Mouse (Mus musculus): ENCODE measurements around the gene Lcmt1. TPM values are rescaled to one million over a fixed set of nuclear protein-coding genes. Genes with fewer than 3 reads are reported as not detected.

Lcmt1 gene
- total and polyA plus RNA-seq, 3 experiments, result 26.4 to 34.8 (median 27.6) TPM

DNA sequence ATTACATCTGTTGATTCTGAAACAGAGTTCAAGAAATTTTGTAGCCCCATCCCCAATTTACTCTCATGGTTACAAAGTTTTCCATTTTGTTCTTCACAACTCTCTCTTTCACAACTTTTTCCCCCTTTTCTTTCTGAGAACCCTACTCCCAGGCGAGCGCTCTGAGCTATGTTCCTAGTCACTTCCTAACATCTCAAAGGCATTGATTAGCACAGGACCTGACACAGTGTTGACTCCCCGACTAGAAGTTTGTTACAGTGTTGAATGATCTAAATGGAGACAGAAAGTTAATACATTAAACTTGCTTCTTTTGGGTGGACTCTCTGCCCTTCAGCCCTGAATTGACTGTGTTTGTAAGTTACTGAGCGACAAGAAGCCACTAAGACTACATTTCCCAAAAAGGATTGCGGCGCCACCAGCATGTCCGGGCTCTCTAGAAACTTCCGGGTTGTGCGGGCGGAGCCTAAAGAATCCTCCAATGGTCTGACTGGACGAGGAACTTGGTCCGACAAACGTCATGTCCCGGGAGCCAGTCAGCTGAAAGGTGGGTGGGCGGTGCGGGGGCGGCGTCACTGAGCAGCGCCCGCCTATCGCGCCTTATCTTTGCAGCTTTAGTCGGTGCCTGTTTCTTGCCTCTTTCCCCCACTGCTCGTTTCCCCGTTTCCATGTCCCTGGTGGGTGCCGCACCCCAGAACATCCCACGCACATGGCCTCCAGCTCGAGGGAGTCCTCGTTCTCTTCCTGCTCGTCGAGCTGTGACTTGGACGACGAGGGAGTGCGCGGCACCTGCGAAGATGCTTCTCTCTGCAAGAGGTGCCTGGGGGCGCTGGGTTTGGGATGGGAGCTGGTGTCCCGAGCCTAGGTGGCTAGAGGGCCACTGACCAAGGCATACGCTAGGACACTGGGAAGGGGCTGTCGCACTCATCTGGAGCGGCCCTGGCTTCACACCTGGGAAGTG is 8.1 kb downstream of the Lcmt1 start:
- H3K79me2 ChIP-seq (replicated peaks; ENCODE audit: control insufficient read depth, extremely low read depth, insufficient read depth, poor library complexity, severe bottlenecking), result no peaks in the 10 kb centered on the region; the same call in 1 of the 2 replicates
- peak; percentile 98 for DNase-seq (ENCODE audit: extremely low read depth)
- H3K36me3 ChIP-seq (replicated peaks in 1 of 2; ENCODE audit: control insufficient read depth in 1 of 2, insufficient read depth in 1 of 2, low read length in 1 of 2), result peaks cover 0 to 10% of the 10 kb centered on the region in 2 experiments
- H3K4me3 ChIP-seq (replicated peaks in 1 of 3; ENCODE audit: low read depth in 2 of 3, low read length in 2 of 3, poor library complexity in 1 of 3), result peak overlapping the region; percentile 71 to 91 (median 80)
- peaks cover 2% of the 10 kb centered on the region for H3K27me3 ChIP-seq (replicated peaks)
- peak overlapping the region; percentile 52 for H3K9ac ChIP-seq (ENCODE audit: insufficient read depth, low read depth)
- H3K9me3 ChIP-seq (replicated peaks; ENCODE audit: low read length), result no peaks in the 10 kb centered on the region
- no peak overlapping the region for H3K27ac ChIP-seq (ENCODE audit: insufficient read depth, low read depth)
- H3K4me1 ChIP-seq (ENCODE audit: control insufficient read depth in 1 of 2, insufficient read depth in 2 of 2), result peaks cover 8 to 31% of the 10 kb centered on the region in 2 experiments; a peak in 3 of 4 replicates
- TF ChIP-seq NRF1 (IDR thresholded peaks at IDR 0.05; ENCODE audit: low read depth, low read length) (no peak; the same call in 1 of the 2 replicates), ELF1 (IDR thresholded peaks at IDR 0.05; ENCODE audit: low read depth, low read length) (peak; percentile 99), MAFK (IDR thresholded peaks at IDR 0.05; ENCODE audit: insufficient replicate concordance, low read length) (no peak), ZKSCAN1 (IDR thresholded peaks at IDR 0.05; ENCODE audit: borderline replicate concordance, low read depth, low read length) (no peak), MXI1 (IDR thresholded peaks at IDR 0.05; ENCODE audit: low read depth, low read length) (no peak), E2F4 (IDR thresholded peaks at IDR 0.05; ENCODE audit: insufficient replicate concordance, low read depth, low read length) (no peak), RAD21 (IDR thresholded peaks at IDR 0.05; ENCODE audit: low read depth, low read length) (no peak), EP300 (IDR thresholded peaks at IDR 0.05; ENCODE audit: low read length) (no peak), ZMIZ1 (IDR thresholded peaks at IDR 0.05; ENCODE audit: low read depth, low read length) (no peak; the same call in 1 of the 2 replicates), ZC3H11A (IDR thresholded peaks at IDR 0.05; ENCODE audit: low read depth, low read length) (no peak), JUN (IDR thresholded peaks at IDR 0.05; ENCODE audit: insufficient read depth, low read depth, low read length) (no peak), POLR2A (IDR thresholded peaks at IDR 0.05; ENCODE audit: low read depth, low read length) (peak; percentile 73), NELFE (IDR thresholded peaks at IDR 0.05; ENCODE audit: low read depth, low read length) (peak; percentile 85), KAT2A (IDR thresholded peaks at IDR 0.05; ENCODE audit: insufficient replicate concordance, low read length) (peak; percentile 94; the same call in 1 of the 2 replicates), GABPA (IDR thresholded peaks at IDR 0.05; ENCODE audit: insufficient replicate concordance, low read depth, low read length) (peak; percentile 42; the same call in 1 of the 2 replicates), POLR2AphosphoS2 (IDR thresholded peaks at IDR 0.05; ENCODE audit: low read depth, low read length) (no peak), ZNF384 (IDR thresholded peaks at IDR 0.05; ENCODE audit: low read depth, low read length) (no peak), SIN3A (IDR thresholded peaks at IDR 0.05; ENCODE audit: low read length) (peak; percentile 56; the same call in 1 of the 2 replicates), USF2 (conservative IDR thresholded peaks at IDR 0.05; ENCODE audit: low read depth, low read length) (no peak), IRF4 (IDR thresholded peaks at IDR 0.05; ENCODE audit: low read depth, low read length) (no peak), MAX (IDR thresholded peaks at IDR 0.05; ENCODE audit: low read length) (no peak; the same call in 1 of the 2 replicates), TCF12 (IDR thresholded peaks at IDR 0.05; ENCODE audit: low read depth, low read length) (peak; percentile 65; the same call in 1 of the 2 replicates), MYC (IDR thresholded peaks at IDR 0.05; ENCODE audit: low read depth, low read length) (peak; percentile 25; the same call in 1 of the 2 replicates), RCOR1 (conservative IDR thresholded peaks at IDR 0.05; ENCODE audit: low read depth, low read length) (no peak), CTCF (conservative IDR thresholded peaks at IDR 0.05 in 1 of 2, IDR thresholded peaks at IDR 0.05 in 1 of 2; ENCODE audit: low read depth in 2 of 2, low read length in 2 of 2) (no peak), PAX5 (IDR thresholded peaks at IDR 0.05; ENCODE audit: low read length) (no peak), JUND (conservative IDR thresholded peaks at IDR 0.05; ENCODE audit: low read depth, low read length) (no peak), SMC3 (IDR thresholded peaks at IDR 0.05; ENCODE audit: low read depth, low read length) (no peak), UBTF (IDR thresholded peaks at IDR 0.05; ENCODE audit: low read depth, low read length) (no peak), USF1 (IDR thresholded peaks at IDR 0.05; ENCODE audit: low read depth, low read length) (no peak), CHD2 (IDR thresholded peaks at IDR 0.05; ENCODE audit: low read length) (peak; percentile 79), MAZ (IDR thresholded peaks at IDR 0.05; ENCODE audit: low read depth, low read length) (peak; percentile 60), CHD1 (IDR thresholded peaks at IDR 0.05; ENCODE audit: low read depth, low read length) (no peak), MEF2A (IDR thresholded peaks at IDR 0.05; ENCODE audit: borderline replicate concordance, low read depth, low read length) (no peak), ETS1 (conservative IDR thresholded peaks at IDR 0.05; ENCODE audit: low read depth, low read length) (no peak), TBP (conservative IDR thresholded peaks at IDR 0.05; ENCODE audit: low read depth, low read length) (peak; percentile 60; the same call in 1 of the 2 replicates), HCFC1 (IDR thresholded peaks at IDR 0.05; ENCODE audit: low read depth, low read length) (peak; percentile 99), BHLHE40 (IDR thresholded peaks at IDR 0.05; ENCODE audit: low read depth, low read length) (peak; percentile 15; the same call in 1 of the 2 replicates)
- in situ Hi-C loops (cut with MboI; ENCODE audit: low pct_ligation_motif_present, low pct_unique_long_range_greater_than_20kb, low sequenced_read_pairs), result no loop called here
- peak overlapping the region; percentile 81 for H3K4me2 ChIP-seq (ENCODE audit: insufficient read depth, low read depth, poor library complexity, severe bottlenecking)
- dilution Hi-C loops (cut with MboI; ENCODE audit: extremely low pct_ligation_motif_present, extremely low pct_unique_long_range_greater_than_20kb, low sequenced_read_pairs), result no loop called here
